Mouse (Mus musculus): Measurements from ENCODE around the gene Dnajc24. TPM values are rescaled to one million over a fixed set of nuclear protein-coding genes. Genes with fewer than 3 reads are reported as not detected.

Gene Dnajc24
- polyA plus RNA-seq, 1 experiment: 28.1 TPM

DNA sequence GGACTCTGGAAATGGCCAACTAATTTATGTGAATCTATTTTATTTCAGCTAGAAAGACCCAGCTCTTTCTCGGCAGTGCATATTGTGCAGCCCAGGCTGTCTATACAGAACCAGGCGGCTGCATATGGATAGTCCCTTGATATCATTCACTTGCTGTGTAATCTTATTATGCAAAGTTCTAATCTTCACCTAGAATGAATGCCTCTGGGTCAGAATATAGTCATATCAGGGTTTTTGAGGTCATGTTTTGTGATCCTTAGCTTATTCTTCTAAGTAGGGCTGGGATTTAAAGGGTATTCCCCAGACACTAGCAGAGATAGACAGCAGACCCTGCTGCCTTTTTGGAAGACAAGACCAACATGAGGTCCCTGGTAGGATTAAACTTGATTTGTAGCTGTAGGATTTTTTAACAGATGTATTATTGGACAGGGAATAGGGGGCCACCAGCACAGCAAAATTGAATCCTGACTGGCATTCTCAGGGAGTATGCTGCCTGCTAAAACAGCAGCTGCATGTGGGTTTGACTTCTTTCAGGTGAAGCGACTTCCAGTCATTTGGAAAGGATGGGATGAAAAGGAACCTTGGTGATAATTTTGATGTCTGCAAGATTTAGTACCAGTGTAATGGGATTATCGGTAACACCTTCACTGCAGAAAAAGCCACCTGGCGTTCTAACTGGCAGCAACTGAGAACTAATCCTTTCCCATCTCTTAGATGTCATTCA, 85.6 kb downstream of the Dnajc24 start:
- Histone ChIP-seq H3K4me1 (ENCODE audit: control insufficient read depth, insufficient read depth, low read length) (no peaks in the 10 kb centered on the region; the same call in 1 of the 2 replicates), H3K27me3 (ENCODE audit: control insufficient read depth, insufficient read depth, low read length) (no peaks in the 10 kb centered on the region), H3K4me3 (replicated peaks; ENCODE audit: insufficient read depth, low read depth, low read length) (no peak overlapping the region), H3K27ac (ENCODE audit: insufficient read depth, low read length) (no peak overlapping the region)
- TF ChIP-seq CTCF (IDR thresholded peaks at IDR 0.05; ENCODE audit: borderline replicate concordance, insufficient read depth, low read depth, low read length): no peak
- TF ChIP-seq POLR2A (IDR thresholded peaks at IDR 0.05; ENCODE audit: borderline replicate concordance, insufficient read depth, low read length): no peak
- no peak for DNase-seq
- 68% methylated on average over 5 of the region's 5 CpGs for WGBS

Other genes with a start within 250 kb of the Dnajc24 start
- gene Elp4, start 99.0 kb downstream of the Dnajc24 start, polyA plus RNA-seq (2012; rRNA removed): 11.0 and 11.9 TPM in 2 replicates
- gene Immp1l, start 98.9 kb downstream of the Dnajc24 start, polyA plus RNA-seq (2012; rRNA removed): 37.8 and 40.0 TPM in 2 replicates

Measured in cerebellum, adult 2 months (tissue).